Mouse (Mus musculus) urinary bladder, postnatal 14 days (tissue): Measurements from ENCODE around the gene 2010005H15Rik.
"Not testable (repeated sequence)": the region's sequence is repeated elsewhere in the genome, so short reads cannot be mapped to it uniquely, and the experiment has no call there.

Experiments used
- DNase-seq: peaks from one replicate; pipeline ENCODE4 v3.0.0; 2021; ENCODE audit warnings: low spot score

The 2010005H15Rik gene

GRCm38 (mm10) chr16:36221168-36221567, at the start of gene 2010005H15Rik:
2010005H15Rik (plus strand) TSS chr16:36221468.
- not testable (repeated sequence) for DNase-seq

GRCm38 (mm10) chr16:36176108-36176507, 45.2 kb upstream of the 2010005H15Rik start:
- no peak for DNase-seq

- no peak for DNase-seq
These were observed 41.4 kb upstream of the 2010005H15Rik start for GRCm38 (mm10) chr16:36179910-36180309.

- not testable (repeated sequence) for DNase-seq
These were observed 37.4 kb upstream of the 2010005H15Rik start, which contains the start of gene Gm5483 for GRCm38 (mm10) chr16:36183912-36184311. Gm5483 (plus strand) TSS chr16:36184212.

- DNase-seq = no peak
These were observed 22.0 kb upstream of the 2010005H15Rik start for GRCm38 (mm10) chr16:36199226-36199625.

GRCm38 (mm10) chr16:36203846-36204245, 17.4 kb upstream of the 2010005H15Rik start:
- DNase-seq = no peak

GRCm38 (mm10) chr16:36205684-36206083, 15.6 kb upstream of the 2010005H15Rik start:
- DNase-seq = not testable (repeated sequence)

- no peak for DNase-seq
These were observed 11.3 kb upstream of the 2010005H15Rik start, which contains the start of gene Gm5416 for GRCm38 (mm10) chr16:36209967-36210453. Gm5416 (plus strand) TSS chr16:36210403.

GRCm38 (mm10) chr16:36260585-36260984, 39.3 kb downstream of the 2010005H15Rik start:
- not testable (repeated sequence) for DNase-seq

- not testable (repeated sequence) for DNase-seq
These were observed 55.5 kb downstream of the 2010005H15Rik start, which contains the start of gene Stfa1 for GRCm38 (mm10) chr16:36276796-36277195. Stfa1 (plus strand) TSS chr16:36276951.

GRCm38 (mm10) chr16:36289140-36289539, 67.9 kb downstream of the 2010005H15Rik start:
- DNase-seq = no peak
